Mouse (Mus musculus) limb, embryonic 15.5 days (tissue): ENCODE data around the gene Rrp36. TPM values are rescaled to one million over a fixed set of nuclear protein-coding genes. Genes with fewer than 3 reads are reported as not detected.

Experiments
- ATAC-seq: fragments of 200-750 bp; cut with Nextera tagmentation; 2 replicates; pipeline ENCODE4 v1.8.0; 2017; ENCODE audit warnings: low read depth, moderate TSS enrichment; ENCODE audit not compliant: insufficient number of reproducible peaks, low FRiP score, low TSS enrichment
- H3K27ac ChIP-seq: fragments of 300-500 bp; sonication (generic); 2 replicates; pipeline ENCODE4 v1.5.1; 2015; ENCODE audit warnings: moderate library complexity, mild to moderate bottlenecking, inconsistent platforms
- H3K27me3 ChIP-seq: fragments of 300-500 bp; sonication (generic); 2 replicates; pipeline ENCODE4 v1.6.1; 2015; ENCODE audit warnings: inconsistent platforms
- H3K36me3 ChIP-seq: fragments of 300-500 bp; sonication (generic); 2 replicates; pipeline ENCODE4 v1.6.1; 2015; ENCODE audit warnings: inconsistent platforms
- H3K4me1 ChIP-seq: fragments of 300-500 bp; sonication (generic); 2 replicates; pipeline ENCODE4 v1.6.1; 2015; ENCODE audit warnings: inconsistent platforms
- H3K4me2 ChIP-seq: fragments of 300-500 bp; sonication (generic); 2 replicates; pipeline ENCODE4 v1.6.1; 2015; ENCODE audit warnings: mild to moderate bottlenecking, inconsistent platforms
- H3K4me3 ChIP-seq: fragments of 300-500 bp; sonication (generic); 2 replicates; pipeline ENCODE4 v1.5.1; 2015; ENCODE audit warnings: mild to moderate bottlenecking, inconsistent platforms
- H3K9ac ChIP-seq: fragments of 300-500 bp; sonication (generic); 2 replicates; pipeline ENCODE4 v1.6.1; 2015; ENCODE audit warnings: inconsistent platforms
- H3K9me3 ChIP-seq: fragments of 300-500 bp; sonication (generic); 2 replicates; pipeline ENCODE4 v1.6.1; 2016; ENCODE audit warnings: inconsistent platforms
- WGBS: fragments of 180-500 bp; shearing (Covaris S2); methylation state at CpG from one replicate; pipeline ENCODE4 v1.1.7; 2015; 5-methylcytosine and 5-hydroxymethylcytosine counted together
- polyA plus RNA-seq: library from polyadenylated mRNA; unstranded; fragments of >200 nt; fragmentation: Nextera tagmentation; extraction: Ambion mirVana; gene quantifications from 2 replicates; pipeline ENCODE4 v1.2.1, GENCODE M21; 2015

Gene Rrp36
- polyA plus RNA-seq, 1 experiment from 2014 or later, result 64.6 TPM

DNA sequence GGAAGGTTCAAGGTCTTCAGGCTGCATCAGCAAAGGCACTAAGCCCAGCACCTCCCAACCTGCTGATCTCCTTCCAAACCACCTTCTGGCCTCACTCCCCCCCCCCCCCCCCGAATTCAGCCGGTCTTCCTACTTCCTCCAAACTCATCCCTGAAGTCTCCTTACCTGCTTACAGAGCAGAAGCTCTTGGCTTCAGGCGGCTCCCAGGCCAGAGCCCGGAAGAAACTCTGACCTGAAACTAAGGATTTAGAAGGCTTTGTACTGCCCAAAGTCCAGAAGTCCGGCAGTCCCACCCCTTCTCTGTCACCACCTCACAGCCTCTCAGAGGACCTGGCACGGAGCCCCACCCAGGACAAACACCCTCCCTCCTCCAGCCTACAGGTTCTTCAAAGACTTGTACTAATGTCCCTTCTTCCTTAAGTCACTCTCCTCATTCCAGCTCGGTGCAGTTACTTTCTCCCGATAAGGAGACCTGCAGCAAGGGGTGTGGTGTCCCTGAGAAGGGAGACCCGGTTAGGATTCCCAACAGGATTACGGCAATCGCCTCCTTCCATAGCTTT lies 29.2 kb downstream of the Rrp36 start:
- Histone ChIP-seq H3K27ac (peak overlapping the region; percentile 69), H3K4me3 (peak overlapping the region; percentile 96), H3K27me3 (no peaks in the 10 kb centered on the region), H3K4me1 (peaks cover 33% of the 10 kb centered on the region), H3K9me3 (no peaks in the 10 kb centered on the region), H3K9ac (peak overlapping the region; percentile 57), H3K36me3 (peaks cover 42% of the 10 kb centered on the region), H3K4me2 (peak overlapping the region; percentile 89)
- WGBS, result 6% methylated on average over 11 of the region's 11 CpGs
- no peak for ATAC-seq

DNA sequence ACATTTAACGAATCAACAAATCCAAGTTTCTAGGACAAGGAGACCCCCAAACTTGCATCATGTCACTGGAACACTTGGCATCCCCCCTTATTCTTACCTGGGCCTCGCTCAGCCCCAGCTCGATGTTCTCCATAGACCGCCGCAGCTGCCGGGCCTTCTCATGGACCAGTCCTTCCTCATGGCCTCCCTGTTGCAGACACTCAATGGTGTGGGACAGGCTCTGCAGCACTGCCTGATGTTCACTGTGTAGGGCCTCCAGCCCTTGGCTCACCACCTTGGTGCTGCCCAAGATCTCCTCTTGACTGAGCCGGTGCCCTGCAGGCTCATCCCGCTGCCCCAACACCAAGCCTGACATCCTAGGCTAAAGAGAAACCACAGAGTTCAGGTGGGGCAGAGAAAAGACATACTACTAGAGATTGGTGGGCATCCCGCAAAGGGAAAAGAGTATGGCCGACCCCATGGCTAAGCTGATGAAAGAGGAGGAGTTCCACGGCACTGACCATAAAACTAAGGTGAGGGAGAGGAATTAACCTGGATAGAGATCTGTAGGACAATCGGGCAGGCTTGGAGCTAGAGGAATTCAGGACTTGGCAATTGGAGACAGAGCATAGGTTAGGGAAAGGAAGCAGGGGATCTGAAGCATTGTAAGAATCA lies 29.9 kb downstream of the Rrp36 start:
- H3K9me3 ChIP-seq, result no peaks in the 10 kb centered on the region
- H3K4me3 ChIP-seq, result peak overlapping the region; percentile 96; the same call in 1 of the 2 replicates
- H3K4me1 ChIP-seq, result peaks cover 26% of the 10 kb centered on the region
- peaks cover 48% of the 10 kb centered on the region for H3K36me3 ChIP-seq
- no peak overlapping the region for H3K27ac ChIP-seq
- ATAC-seq, result no peak
- 87% methylated on average over 12 of the region's 12 CpGs for WGBS
- H3K4me2 ChIP-seq, result peak overlapping the region; percentile 89
- no peaks in the 10 kb centered on the region for H3K27me3 ChIP-seq
- H3K9ac ChIP-seq, result no peak overlapping the region

DNA sequence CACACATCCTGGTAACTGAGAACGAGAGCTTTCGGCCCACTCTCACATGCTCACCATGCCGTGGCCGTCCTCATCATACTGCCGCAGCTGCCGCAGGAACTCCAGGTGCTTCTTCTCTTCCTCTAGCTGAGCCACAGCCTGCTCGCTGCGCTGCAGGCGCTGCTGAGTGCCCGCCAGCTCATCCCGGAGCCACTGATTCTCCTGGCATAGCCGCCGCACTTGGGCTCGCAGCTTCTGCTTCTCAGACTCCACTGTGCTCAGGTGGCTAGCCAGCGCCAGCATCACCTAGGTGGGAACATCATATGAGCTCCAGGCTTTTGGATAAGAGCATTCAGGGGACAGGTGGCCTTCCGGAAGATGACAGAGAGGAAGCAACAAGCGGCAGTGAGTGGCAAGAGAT lies 32.1 kb downstream of the Rrp36 start:
- no peak overlapping the region for H3K9ac ChIP-seq
- H3K4me3 ChIP-seq, result no peak overlapping the region
- no peak overlapping the region for H3K27ac ChIP-seq
- peaks cover 38% of the 10 kb centered on the region for H3K36me3 ChIP-seq
- H3K27me3 ChIP-seq, result no peaks in the 10 kb centered on the region
- peaks cover 27% of the 10 kb centered on the region for H3K4me1 ChIP-seq
- ATAC-seq, result no peak
- no peaks in the 10 kb centered on the region for H3K9me3 ChIP-seq
- WGBS, result 90% methylated on average over 17 of the region's 17 CpGs
- H3K4me2 ChIP-seq, result no peak overlapping the region

DNA sequence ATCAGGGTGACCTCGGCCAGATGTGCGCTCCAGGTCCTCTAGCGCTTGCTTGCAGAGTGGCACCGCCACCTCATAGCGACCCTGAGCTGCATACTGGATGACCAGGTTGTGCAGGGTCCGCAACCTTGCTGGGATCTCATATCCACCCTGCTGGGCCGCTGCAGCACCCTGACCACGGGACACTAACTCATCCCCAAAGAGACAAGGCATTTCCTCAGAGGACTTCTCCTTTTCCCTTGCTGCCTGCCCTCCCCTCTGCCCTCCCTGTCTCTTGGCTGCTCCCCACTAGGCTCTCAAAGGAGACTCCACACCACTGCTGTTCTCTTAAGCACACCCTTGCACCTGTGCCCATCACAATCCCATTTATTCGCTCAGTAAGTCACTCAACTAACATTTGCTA lies 34.2 kb downstream of the Rrp36 start:
- no peak overlapping the region for H3K9ac ChIP-seq
- peaks cover 51% of the 10 kb centered on the region for H3K36me3 ChIP-seq
- 75% methylated on average over 9 of the region's 9 CpGs for WGBS
- H3K4me2 ChIP-seq, result no peak overlapping the region
- H3K4me1 ChIP-seq, result peaks cover 19% of the 10 kb centered on the region
- no peaks in the 10 kb centered on the region for H3K27me3 ChIP-seq
- H3K4me3 ChIP-seq, result no peak overlapping the region
- ATAC-seq, result no peak
- H3K27ac ChIP-seq, result no peak overlapping the region
- H3K9me3 ChIP-seq, result no peaks in the 10 kb centered on the region

DNA sequence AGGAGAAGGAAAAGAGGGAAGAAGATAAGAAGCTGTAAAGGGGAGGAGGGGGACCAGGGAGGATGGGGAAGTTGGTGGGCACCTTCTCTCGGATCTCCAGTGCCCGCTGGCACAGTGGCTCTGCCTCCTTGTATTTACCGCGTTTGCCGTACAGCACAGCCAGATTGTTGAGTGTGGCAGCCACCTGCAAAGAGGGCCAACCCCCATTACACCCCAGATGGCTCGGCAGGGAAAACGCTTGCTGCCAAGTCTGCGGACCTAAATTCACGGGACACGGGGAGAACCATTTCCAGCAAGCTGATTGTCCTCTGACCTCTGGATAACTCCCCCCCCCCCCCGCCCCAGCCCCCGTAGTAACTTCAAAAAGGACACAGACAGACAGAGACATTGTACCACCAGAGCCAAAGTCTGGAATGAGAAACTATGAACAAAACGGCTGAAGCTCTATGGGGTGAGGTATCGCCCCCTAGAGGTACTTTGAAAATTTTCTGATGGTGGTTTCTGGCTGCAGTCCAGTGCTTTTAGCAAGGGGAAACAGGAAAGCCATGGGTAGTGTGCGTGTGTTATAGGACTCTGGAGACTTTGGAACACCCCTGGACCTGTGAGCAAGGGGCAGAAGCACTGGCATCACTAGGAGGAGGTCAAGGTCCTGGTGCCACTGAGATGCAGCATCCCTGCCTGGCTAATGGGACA lies 37.2 kb downstream of the Rrp36 start:
- no peak for ATAC-seq
- H3K4me1 ChIP-seq, result peaks cover 8% of the 10 kb centered on the region
- no peaks in the 10 kb centered on the region for H3K27me3 ChIP-seq
- no peak overlapping the region for H3K27ac ChIP-seq
- H3K9ac ChIP-seq, result peak overlapping the region; percentile 23; the same call in 1 of the 2 replicates
- WGBS, result 9% methylated on average over 15 of the region's 15 CpGs
- peak overlapping the region; percentile 29 for H3K4me2 ChIP-seq
- peak overlapping the region; percentile 19 for H3K4me3 ChIP-seq
- H3K36me3 ChIP-seq, result peaks cover 49% of the 10 kb centered on the region
- H3K9me3 ChIP-seq, result no peaks in the 10 kb centered on the region

DNA sequence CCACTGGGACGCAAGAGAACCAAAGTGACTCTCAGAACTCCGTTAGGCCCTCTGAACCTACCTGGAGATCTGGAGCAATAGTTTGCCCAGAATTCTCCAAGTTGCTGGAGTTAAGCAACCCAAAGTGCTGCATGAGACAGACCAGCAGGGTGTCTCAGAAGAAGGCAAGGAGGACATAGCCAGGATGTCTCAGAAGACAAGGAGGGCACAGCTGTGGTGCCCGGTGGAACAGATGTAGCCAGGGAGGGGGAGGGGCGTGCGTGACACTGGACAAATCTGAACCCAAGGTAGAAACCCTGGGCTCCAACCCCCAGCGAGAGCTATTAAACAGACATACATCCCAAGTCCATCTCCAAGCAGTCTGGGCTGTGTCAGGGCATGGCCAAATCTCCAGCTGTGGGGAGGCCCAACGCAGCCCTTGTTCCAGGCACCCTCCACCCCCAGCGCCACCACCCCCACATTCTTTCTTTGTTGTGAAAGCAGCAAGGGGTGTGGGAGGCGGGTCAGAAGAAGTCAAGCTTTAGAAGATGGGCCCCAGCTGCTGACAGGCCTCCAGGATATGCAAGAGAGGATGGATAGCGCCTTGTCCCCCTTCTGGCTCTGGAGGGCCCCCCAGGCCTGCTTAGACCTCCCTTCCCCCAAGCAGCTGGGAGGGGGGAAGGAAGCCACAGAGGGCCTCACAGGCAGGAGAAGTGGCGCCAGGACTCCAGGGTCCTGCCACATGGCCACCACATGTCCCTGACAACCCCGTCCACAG lies 44.3 kb downstream of the Rrp36 start:
- Histone ChIP-seq H3K4me2 (peak overlapping the region; percentile 69), H3K4me3 (peak overlapping the region; percentile 90), H3K27ac (peak overlapping the region; percentile 95), H3K27me3 (no peaks in the 10 kb centered on the region), H3K4me1 (peaks cover 49% of the 10 kb centered on the region), H3K36me3 (peaks cover 14% of the 10 kb centered on the region), H3K9me3 (no peaks in the 10 kb centered on the region), H3K9ac (no peak overlapping the region)
- ATAC-seq, result peak; percentile 64
- 5% methylated on average over 12 of the region's 12 CpGs for WGBS

DNA sequence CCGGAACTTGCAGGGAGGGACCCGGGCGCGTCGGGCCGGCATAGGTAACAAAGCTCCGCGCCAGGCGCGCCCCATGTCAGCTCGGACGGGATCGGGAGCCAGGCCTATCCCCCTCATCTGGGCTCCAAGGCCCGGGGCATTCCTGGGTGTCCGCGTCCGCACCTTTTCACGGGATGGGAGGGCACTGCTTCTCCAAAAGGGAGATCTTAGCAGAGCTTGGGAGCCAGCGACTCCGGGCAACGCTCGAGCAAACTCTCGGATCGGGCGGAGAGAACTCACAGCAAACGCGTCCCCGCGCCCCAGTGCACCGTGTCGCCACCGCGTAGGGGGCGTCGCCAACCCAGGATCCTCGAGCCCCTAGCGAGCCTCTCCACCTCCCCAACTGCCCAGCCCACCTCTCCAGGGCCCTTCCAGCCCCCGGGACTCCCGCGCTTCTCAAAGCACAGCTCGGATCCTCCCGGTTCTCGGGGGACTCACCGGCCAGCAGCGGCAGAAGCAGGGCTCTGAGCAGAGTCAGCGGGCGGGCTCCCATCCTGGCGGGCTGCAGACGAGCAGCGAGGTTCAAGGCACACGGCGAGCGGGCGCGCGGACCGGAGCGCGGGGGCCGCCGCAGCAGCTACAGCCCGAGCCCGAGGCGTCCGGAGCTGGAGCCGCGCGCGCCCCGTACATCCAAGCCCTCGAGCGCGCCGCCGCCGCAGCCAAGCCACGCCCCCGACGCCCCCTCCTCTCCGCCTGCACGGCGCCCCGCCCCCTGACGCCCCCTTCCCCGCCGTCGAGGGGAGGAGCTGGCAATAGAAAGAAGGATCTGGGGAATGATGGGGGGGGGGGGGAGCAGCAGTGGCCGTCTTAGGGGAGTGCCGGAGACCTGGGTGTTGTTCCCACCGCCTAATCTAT lies 45.1 kb downstream of the Rrp36 start, which contains the start of gene Ptk7:
Gene Ptk7, minus strand, starts transcription at position 714 of the 894 bp plus-strand sequence.
- Histone ChIP-seq H3K27me3 (no peaks in the 10 kb centered on the region), H3K9me3 (no peaks in the 10 kb centered on the region), H3K9ac (peak within 1 kb of the TSS; percentile 85), H3K4me3 (peak within 1 kb of the TSS; percentile 90), H3K36me3 (peaks cover 14% of the 10 kb centered on the region), H3K4me1 (peaks cover 57% of the 10 kb centered on the region), H3K4me2 (peak within 1 kb of the TSS; percentile 69), H3K27ac (peak within 1 kb of the TSS; percentile 95)
- ATAC-seq, result peak; percentile 73
- WGBS, result under 1% methylated on average over 75 of the region's 90 CpGs

DNA sequence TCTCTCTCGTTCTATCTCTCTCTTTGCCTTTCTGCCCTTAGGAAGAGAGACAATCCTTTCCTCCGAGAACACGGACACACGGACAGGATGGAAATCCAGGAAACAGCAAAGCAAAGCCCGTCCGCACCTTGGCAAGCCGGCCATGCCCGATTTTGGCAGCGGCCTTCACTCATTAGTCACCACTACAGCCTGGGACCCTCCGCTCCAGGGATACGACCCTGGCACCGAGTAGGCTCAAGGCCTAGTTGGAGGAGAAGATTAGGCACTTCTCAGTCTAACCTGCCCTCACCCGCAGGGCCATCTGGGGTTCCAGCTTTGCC lies 45.7 kb downstream of the Rrp36 start:
- Histone ChIP-seq H3K4me2 (peak overlapping the region; percentile 69), H3K36me3 (peaks cover 14% of the 10 kb centered on the region), H3K27me3 (no peaks in the 10 kb centered on the region), H3K27ac (peak overlapping the region; percentile 95), H3K9me3 (no peaks in the 10 kb centered on the region), H3K4me1 (peaks cover 63% of the 10 kb centered on the region), H3K9ac (peak overlapping the region; percentile 85), H3K4me3 (peak overlapping the region; percentile 90)
- WGBS, result under 1% methylated on average over 13 of the region's 13 CpGs
- no peak for ATAC-seq

DNA sequence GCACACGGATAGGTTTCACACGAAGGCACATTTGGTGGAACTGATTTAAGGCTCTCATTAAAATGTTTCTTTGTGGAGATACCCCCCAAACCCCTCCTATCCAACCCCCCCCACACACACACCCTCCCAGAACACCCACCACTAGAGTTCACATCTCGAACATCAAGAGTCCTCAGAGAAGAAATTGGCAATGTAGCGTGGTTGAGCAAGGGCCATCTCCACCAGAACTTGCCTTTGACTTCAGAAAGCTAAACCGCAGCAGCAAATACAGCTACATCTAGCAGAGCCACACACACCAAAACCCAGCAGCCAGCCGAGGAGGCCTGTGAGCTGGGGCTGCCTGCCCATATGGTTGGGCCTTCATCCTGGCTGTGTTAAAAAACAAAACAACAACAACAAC lies 46.7 kb downstream of the Rrp36 start:
- H3K4me2 ChIP-seq, result peak overlapping the region; percentile 69
- H3K4me1 ChIP-seq, result peaks cover 72% of the 10 kb centered on the region
- no peaks in the 10 kb centered on the region for H3K27me3 ChIP-seq
- peak overlapping the region; percentile 85; the same call in 1 of the 2 replicates for H3K9ac ChIP-seq
- no peak for ATAC-seq
- no peaks in the 10 kb centered on the region for H3K9me3 ChIP-seq
- peak overlapping the region; percentile 71 for H3K27ac ChIP-seq
- H3K36me3 ChIP-seq, result peaks cover 8% of the 10 kb centered on the region
- WGBS, result 16% methylated on average over 6 of the region's 6 CpGs
- peak overlapping the region; percentile 90 for H3K4me3 ChIP-seq

DNA sequence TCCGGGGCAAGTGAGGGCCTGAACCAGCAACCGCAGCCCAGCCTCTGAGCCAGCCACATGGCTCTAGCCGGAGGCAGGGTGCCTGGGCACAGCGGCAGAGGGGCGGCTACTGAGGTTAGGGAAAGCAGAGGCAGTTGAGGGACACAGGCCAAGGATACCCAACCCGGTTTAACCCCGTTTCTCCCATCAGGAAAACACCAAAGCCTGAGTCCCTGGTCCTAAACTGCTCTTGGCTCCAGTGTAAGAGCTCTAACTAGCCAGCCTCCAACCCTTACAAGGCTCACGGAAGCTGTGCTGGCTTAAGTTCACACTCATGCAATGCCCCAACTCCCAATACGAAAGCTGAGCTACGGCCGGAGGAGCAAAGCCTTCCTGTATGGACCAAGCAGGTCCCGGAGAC lies 49.6 kb downstream of the Rrp36 start:
- Histone ChIP-seq H3K9ac (0 out of 2 replicates have a peak overlapping the region, but pooled peaks have one; percentile 4), H3K4me1 (peaks cover 79% of the 10 kb centered on the region), H3K9me3 (no peaks in the 10 kb centered on the region), H3K27me3 (no peaks in the 10 kb centered on the region), H3K4me2 (peak overlapping the region; percentile 37), H3K4me3 (peak overlapping the region; percentile 21), H3K36me3 (no peaks in the 10 kb centered on the region), H3K27ac (peak overlapping the region; percentile 73)
- ATAC-seq, result no peak
- 35% methylated on average over 12 of the region's 12 CpGs for WGBS
